Mouse (Mus musculus) midbrain, embryonic 15.5 days (tissue): Measurements from ENCODE around the gene Trp53rka. TPM values are rescaled to one million over a fixed set of nuclear protein-coding genes. Genes with fewer than 3 reads are reported as not detected.

Experiments used
- ATAC-seq: fragments of 200-750 bp; cut with Nextera tagmentation; replicated peaks from 2 replicates; pipeline ENCODE4 v1.8.0; 2017; ENCODE audit warnings: moderate TSS enrichment
- H3K27ac ChIP-seq: fragments of 300-500 bp; sonication (generic); 2 replicates; pipeline ENCODE4 v1.5.1; 2015; ENCODE audit warnings: mild to moderate bottlenecking, inconsistent platforms
- H3K27me3 ChIP-seq: fragments of 300-500 bp; sonication (generic); replicated peaks from 2 replicates; pipeline ENCODE4 v1.6.1; 2015; ENCODE audit warnings: inconsistent platforms
- H3K36me3 ChIP-seq: fragments of 300-500 bp; sonication (generic); replicated peaks from 2 replicates; pipeline ENCODE4 v1.6.1; 2015; ENCODE audit warnings: inconsistent platforms
- H3K4me1 ChIP-seq: fragments of 300-500 bp; sonication (generic); 2 replicates; pipeline ENCODE4 v1.6.1; 2015; ENCODE audit warnings: inconsistent platforms
- H3K4me2 ChIP-seq: fragments of 300-500 bp; sonication (generic); 2 replicates; pipeline ENCODE4 v1.6.1; 2015; ENCODE audit warnings: inconsistent platforms, mild to moderate bottlenecking, moderate library complexity
- H3K4me3 ChIP-seq: fragments of 300-500 bp; sonication (generic); 2 replicates; pipeline ENCODE4 v1.5.1; 2015; ENCODE audit warnings: mild to moderate bottlenecking, inconsistent platforms
- H3K9ac ChIP-seq: fragments of 300-500 bp; sonication (generic); 2 replicates; pipeline ENCODE4 v1.6.1; 2015; ENCODE audit warnings: mild to moderate bottlenecking, inconsistent platforms
- H3K9me3 ChIP-seq: fragments of 300-500 bp; sonication (generic); 2 replicates; pipeline ENCODE4 v1.6.1; 2016; ENCODE audit warnings: inconsistent platforms
- WGBS: fragments of 180-500 bp; shearing (Covaris S2); methylation state at CpG from one replicate; pipeline ENCODE4 v1.1.7; 2015; ENCODE audit warnings: mixed read lengths; 5-methylcytosine and 5-hydroxymethylcytosine counted together
- polyA plus RNA-seq: library from polyadenylated mRNA; unstranded; fragments of >200 nt; fragmentation: Nextera tagmentation; extraction: Ambion mirVana; gene quantifications from 2 replicates; pipeline ENCODE4 v1.2.1, GENCODE M21; 2015

Trp53rka gene
- polyA plus RNA-seq, 1 experiment from 2014 or later = 51.1 TPM

- no peaks in the 10 kb centered on the region for H3K9me3 ChIP-seq
- peaks cover 4% of the 10 kb centered on the region for H3K4me1 ChIP-seq
- H3K36me3 ChIP-seq = no peaks in the 10 kb centered on the region
- no peak overlapping the region for H3K27ac ChIP-seq
- WGBS = 67% methylated on average over 7 of the region's 7 CpGs
- no peak overlapping the region for H3K4me3 ChIP-seq
- no peak overlapping the region for H3K4me2 ChIP-seq
- no peak for ATAC-seq
- H3K27me3 ChIP-seq = peaks cover 19% of the 10 kb centered on the region
- H3K9ac ChIP-seq = no peak overlapping the region
These were observed 17.7 kb downstream of the Trp53rka start for GRCm38 (mm10) chr2:165475412-165475811.

GRCm38 (mm10) chr2:165473003-165473402, 20.1 kb downstream of the Trp53rka start, which contains the start of gene Slc13a3:
TSS of gene Slc13a3 (minus strand) at chr2:165473230.
- Histone ChIP-seq H3K4me1 (peaks cover 10% of the 10 kb centered on the region), H3K27ac (no peak within 1 kb of the TSS), H3K4me2 (peak within 1 kb of the TSS; percentile 53), H3K9ac (0 out of 2 replicates have a peak within 1 kb of the TSS, but pooled peaks have one; percentile 16), H3K4me3 (peak within 1 kb of the TSS; percentile 15), H3K36me3 (no peaks in the 10 kb centered on the region), H3K27me3 (peaks cover 19% of the 10 kb centered on the region), H3K9me3 (no peaks in the 10 kb centered on the region)
- no peak for ATAC-seq
- 2% methylated on average over 34 of the region's 35 CpGs for WGBS

- no peak for ATAC-seq
- no peak overlapping the region for H3K4me3 ChIP-seq
- WGBS = 81% methylated on average over 11 of the region's 11 CpGs
- no peak overlapping the region for H3K4me2 ChIP-seq
- H3K36me3 ChIP-seq = no peaks in the 10 kb centered on the region
- peaks cover 19% of the 10 kb centered on the region for H3K27me3 ChIP-seq
- H3K27ac ChIP-seq = no peak overlapping the region
- H3K9ac ChIP-seq = no peak overlapping the region
- H3K4me1 ChIP-seq = peaks cover 14% of the 10 kb centered on the region
- no peaks in the 10 kb centered on the region for H3K9me3 ChIP-seq
These were observed 21.2 kb downstream of the Trp53rka start for GRCm38 (mm10) chr2:165471943-165472342.

- WGBS = 34% methylated on average over 5 of the region's 5 CpGs
These were observed 23.0 kb downstream of the Trp53rka start for GRCm38 (mm10) chr2:165470167-165470566.

GRCm38 (mm10) chr2:165467824-165468452, 25.2 kb downstream of the Trp53rka start:
- WGBS = 46% methylated on average over 15 of the region's 15 CpGs
- Histone ChIP-seq H3K4me1 (peaks cover 11% of the 10 kb centered on the region), H3K27ac (no peak overlapping the region), H3K9me3 (no peaks in the 10 kb centered on the region), H3K36me3 (no peaks in the 10 kb centered on the region), H3K9ac (no peak overlapping the region), H3K27me3 (peaks cover 10% of the 10 kb centered on the region), H3K4me3 (no peak overlapping the region), H3K4me2 (no peak overlapping the region)
- ATAC-seq = no peak

More at GRCm38 (mm10) chr2:165470167-165470566, 23.0 kb downstream of the Trp53rka start:
- no peaks in the 10 kb centered on the region for H3K9me3 ChIP-seq
- no peak overlapping the region for H3K4me2 ChIP-seq
- no peak for ATAC-seq
- peaks cover 14% of the 10 kb centered on the region for H3K4me1 ChIP-seq
- no peak overlapping the region for H3K27ac ChIP-seq
- H3K27me3 ChIP-seq = peaks cover 19% of the 10 kb centered on the region
- no peak overlapping the region for H3K9ac ChIP-seq
- H3K4me3 ChIP-seq = no peak overlapping the region
- no peaks in the 10 kb centered on the region for H3K36me3 ChIP-seq

- WGBS = 26% methylated on average over 7 of the region's 7 CpGs
- H3K9me3 ChIP-seq = no peaks in the 10 kb centered on the region
- H3K27me3 ChIP-seq = no peaks in the 10 kb centered on the region
- H3K9ac ChIP-seq = no peak overlapping the region
- no peak overlapping the region for H3K4me3 ChIP-seq
- H3K36me3 ChIP-seq = no peaks in the 10 kb centered on the region
- no peak for ATAC-seq
- H3K27ac ChIP-seq = no peak overlapping the region
- H3K4me1 ChIP-seq = no peaks in the 10 kb centered on the region
- H3K4me2 ChIP-seq = no peak overlapping the region
These were observed 33.5 kb downstream of the Trp53rka start for GRCm38 (mm10) chr2:165459663-165460062.

- H3K27ac ChIP-seq = no peak overlapping the region
- ATAC-seq = no peak
- H3K9ac ChIP-seq = no peak overlapping the region
- no peaks in the 10 kb centered on the region for H3K9me3 ChIP-seq
- H3K27me3 ChIP-seq = no peaks in the 10 kb centered on the region
- H3K4me2 ChIP-seq = no peak overlapping the region
- H3K36me3 ChIP-seq = no peaks in the 10 kb centered on the region
- 37% methylated on average over 5 of the region's 5 CpGs for WGBS
- H3K4me3 ChIP-seq = no peak overlapping the region
- H3K4me1 ChIP-seq = no peaks in the 10 kb centered on the region
These were observed 34.9 kb downstream of the Trp53rka start for GRCm38 (mm10) chr2:165458189-165458588.

GRCm38 (mm10) chr2:165456710-165457109, 36.4 kb downstream of the Trp53rka start:
- no peaks in the 10 kb centered on the region for H3K36me3 ChIP-seq
- no peak for ATAC-seq
- 60% methylated on average over 2 of the region's 2 CpGs for WGBS
- no peaks in the 10 kb centered on the region for H3K9me3 ChIP-seq
- H3K9ac ChIP-seq = no peak overlapping the region
- no peaks in the 10 kb centered on the region for H3K27me3 ChIP-seq
- H3K27ac ChIP-seq = no peak overlapping the region
- H3K4me1 ChIP-seq = no peaks in the 10 kb centered on the region
- no peak overlapping the region for H3K4me2 ChIP-seq
- no peak overlapping the region for H3K4me3 ChIP-seq

- no peaks in the 10 kb centered on the region for H3K36me3 ChIP-seq
- H3K9ac ChIP-seq = no peak overlapping the region
- ATAC-seq = no peak
- H3K4me1 ChIP-seq = no peaks in the 10 kb centered on the region
- H3K9me3 ChIP-seq = no peaks in the 10 kb centered on the region
- H3K27me3 ChIP-seq = no peaks in the 10 kb centered on the region
- WGBS = 77% methylated on average over 12 of the region's 12 CpGs
- no peak overlapping the region for H3K4me3 ChIP-seq
- H3K4me2 ChIP-seq = no peak overlapping the region
- no peak overlapping the region for H3K27ac ChIP-seq
These were observed 40.1 kb downstream of the Trp53rka start for GRCm38 (mm10) chr2:165452730-165453693.

GRCm38 (mm10) chr2:165448475-165448874, 44.6 kb downstream of the Trp53rka start:
- H3K36me3 ChIP-seq = no peaks in the 10 kb centered on the region
- no peaks in the 10 kb centered on the region for H3K27me3 ChIP-seq
- H3K4me3 ChIP-seq = no peak overlapping the region
- no peaks in the 10 kb centered on the region for H3K4me1 ChIP-seq
- ATAC-seq = no peak
- H3K27ac ChIP-seq = no peak overlapping the region
- H3K4me2 ChIP-seq = no peak overlapping the region
- H3K9me3 ChIP-seq = no peaks in the 10 kb centered on the region
- no peak overlapping the region for H3K9ac ChIP-seq
- WGBS = 87% methylated on average over 9 of the region's 9 CpGs

- no peak overlapping the region for H3K27ac ChIP-seq
- H3K4me1 ChIP-seq = no peaks in the 10 kb centered on the region
- no peaks in the 10 kb centered on the region for H3K36me3 ChIP-seq
- no peak overlapping the region for H3K4me3 ChIP-seq
- WGBS = 90% methylated on average over 3 of the region's 3 CpGs
- no peaks in the 10 kb centered on the region for H3K9me3 ChIP-seq
- ATAC-seq = no peak
- no peaks in the 10 kb centered on the region for H3K27me3 ChIP-seq
- no peak overlapping the region for H3K9ac ChIP-seq
- H3K4me2 ChIP-seq = no peak overlapping the region
These were observed 48.3 kb downstream of the Trp53rka start for GRCm38 (mm10) chr2:165444861-165445260.

- H3K27ac ChIP-seq = no peak overlapping the region
- 77% methylated on average over 10 of the region's 10 CpGs for whole genome bisulfite sequencing
- no peak overlapping the region for H3K4me3 ChIP-seq
- no peaks in the 10 kb centered on the region for H3K9me3 ChIP-seq
- no peak for ATAC-seq
- no peaks in the 10 kb centered on the region for H3K27me3 ChIP-seq
- no peaks in the 10 kb centered on the region for H3K4me1 ChIP-seq
- no peak overlapping the region for H3K9ac ChIP-seq
- H3K4me2 ChIP-seq = no peak overlapping the region
- no peaks in the 10 kb centered on the region for H3K36me3 ChIP-seq
These were observed 50.1 kb downstream of the Trp53rka start for GRCm38 (mm10) chr2:165442981-165443380.
